Mouse (Mus musculus): ENCODE data around the gene Bbof1.

Bbof1 gene

GRCm38 (mm10) chr12:84468701-84469100, 59.8 kb downstream of the Bbof1 start:
- peak in 1 of 2 experiments; percentile 31 for DNase-seq (ENCODE audit: low spot score in 2 of 2)

GRCm38 (mm10) chr12:84478937-84479336, 70.1 kb downstream of the Bbof1 start:
- no peak for DNase-seq (ENCODE audit: low spot score in 2 of 2)

GRCm38 (mm10) chr12:84481251-84481650, 72.4 kb downstream of the Bbof1 start:
- DNase-seq (ENCODE audit: low spot score in 2 of 2) = no peak

DNA sequence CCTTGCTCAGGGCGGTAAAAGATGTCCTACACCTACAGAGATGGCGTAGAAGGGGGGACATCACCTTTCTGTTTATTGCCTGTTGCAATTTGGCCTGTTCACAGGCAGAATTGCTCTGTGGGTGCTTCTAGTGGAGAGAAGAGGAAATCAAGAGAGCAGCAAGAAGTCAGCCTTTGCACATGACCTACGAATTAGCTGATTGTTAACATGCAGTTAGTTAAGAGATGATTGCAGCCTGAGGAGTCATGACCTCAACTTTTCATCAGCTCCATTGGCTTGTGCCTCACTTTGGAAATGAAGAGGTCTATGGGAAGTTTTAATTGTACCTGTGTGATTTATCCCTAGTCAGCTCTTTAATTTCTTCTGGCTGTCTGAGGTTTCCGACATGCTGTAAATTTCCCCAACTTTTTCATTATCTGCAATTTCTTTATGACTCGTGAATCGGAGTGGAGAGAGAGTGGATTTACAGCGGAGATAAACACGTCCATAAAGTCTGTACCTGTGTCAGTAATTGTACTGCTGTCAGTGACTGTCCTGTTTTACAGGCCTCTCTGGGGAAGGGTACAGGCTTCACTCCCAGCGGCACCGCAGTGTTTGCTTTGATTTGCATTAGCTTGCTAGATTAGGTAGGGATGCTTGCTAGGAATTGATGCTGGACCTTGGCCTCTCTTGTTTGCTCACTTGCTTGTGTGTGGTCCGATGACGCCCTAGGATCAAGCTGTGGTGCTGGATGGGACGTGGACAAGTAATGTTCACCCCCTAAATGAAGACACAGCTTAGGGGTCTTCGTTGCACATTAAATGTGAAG, 74.1 kb downstream of the Bbof1 start:
- no peak for DNase-seq (ENCODE audit: low spot score in 2 of 2)

DNA sequence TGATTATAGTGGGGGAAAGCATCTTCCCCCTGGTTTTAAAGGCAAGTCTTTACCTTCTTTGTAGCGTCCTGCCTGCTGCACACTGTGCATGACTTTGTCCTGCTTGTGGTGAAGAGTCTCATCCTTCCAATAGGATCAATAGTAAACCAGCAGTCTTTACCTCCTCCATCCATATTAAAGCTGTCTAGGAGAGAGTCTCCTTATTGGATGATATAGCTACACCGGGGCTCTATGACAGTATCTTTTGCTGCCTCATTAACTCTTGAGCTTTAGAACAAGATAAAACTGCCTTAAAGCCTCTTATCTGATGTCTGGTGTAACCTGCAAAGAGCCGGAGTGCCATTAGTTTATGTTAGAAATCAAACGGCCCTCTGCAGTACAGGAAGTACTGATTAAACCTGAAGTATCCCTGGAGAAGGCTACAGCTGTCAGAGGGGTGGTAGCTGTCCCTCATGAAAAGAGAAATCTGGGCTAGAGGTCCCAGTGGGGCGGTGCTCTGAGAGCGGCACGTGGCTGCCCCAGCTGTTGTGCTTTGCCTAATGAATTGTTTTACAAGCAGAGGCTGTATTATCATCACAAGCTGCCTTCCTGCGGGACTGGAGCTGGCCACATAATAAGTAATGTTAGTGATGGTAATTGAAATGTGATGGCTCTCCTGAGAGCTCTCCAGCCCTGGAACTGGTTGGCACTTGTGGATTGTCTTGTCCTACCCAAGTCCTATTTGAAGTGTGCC, 78.6 kb downstream of the Bbof1 start:
- peak; percentile 45 to 47 for DNase-seq (ENCODE audit: low spot score in 2 of 2)

Measured in heart, adult 9 months (tissue).